Mouse (Mus musculus): ENCODE data around the gene Pus10.

DNA sequence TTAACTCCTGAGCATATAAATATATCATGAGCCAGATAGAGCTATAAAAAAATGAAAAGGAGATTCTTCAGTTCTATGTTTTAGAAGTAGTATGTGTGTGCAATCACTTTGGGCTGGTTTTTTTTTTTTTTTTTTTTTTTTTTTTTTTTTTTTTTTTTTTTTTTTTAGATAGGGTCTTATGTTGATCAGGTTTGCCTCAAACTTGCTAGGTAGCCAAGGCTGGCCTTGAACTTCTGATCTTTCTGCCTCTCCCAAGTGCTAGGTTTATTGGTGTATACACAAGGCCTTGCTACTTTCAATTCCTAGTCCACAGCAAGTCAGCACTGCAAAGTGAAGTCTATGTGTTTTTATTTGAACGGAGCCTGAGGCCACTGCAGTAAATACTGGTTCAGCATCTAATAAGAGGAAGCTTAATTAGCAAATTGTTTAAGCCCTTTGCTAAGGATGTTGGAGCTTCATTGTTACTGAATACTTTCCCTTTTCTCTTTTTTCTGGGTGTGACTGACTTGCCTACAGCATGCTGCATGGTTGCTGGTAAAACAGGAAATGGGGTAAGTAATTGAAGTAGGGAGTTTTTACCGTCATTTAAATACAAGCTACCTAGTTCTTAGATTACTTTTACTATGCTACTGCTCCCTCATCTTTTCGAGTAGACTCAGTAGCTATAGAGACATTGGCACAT lies 34.1 kb downstream of the Pus10 start:
- no peak for TF ChIP-seq ZKSCAN1 (IDR thresholded peaks at IDR 0.05; ENCODE audit: low read depth, low read length)
- no peak for TF ChIP-seq HCFC1 (IDR thresholded peaks at IDR 0.05; ENCODE audit: low read depth, low read length)
- TF ChIP-seq KAT2A (conservative IDR thresholded peaks at IDR 0.05; ENCODE audit: low read depth, low read length): no peak
- no peak for TF ChIP-seq MYC (IDR thresholded peaks at IDR 0.05; ENCODE audit: low read depth, low read length)
- no peak for TF ChIP-seq GATA1 (IDR thresholded peaks at IDR 0.05; ENCODE audit: low read depth, low read length)
- TF ChIP-seq POLR2AphosphoS5 (IDR thresholded peaks at IDR 0.05; ENCODE audit: borderline replicate concordance, low read depth, low read length): no peak
- TF ChIP-seq MAX (IDR thresholded peaks at IDR 0.05; ENCODE audit: low read length): no peak
- TF ChIP-seq CTCF (IDR thresholded peaks at IDR 0.05 in 2 of 3, conservative IDR thresholded peaks at IDR 0.05 in 1 of 3; ENCODE audit: control insufficient read depth in 1 of 3, insufficient read depth in 1 of 3, low read depth in 2 of 3, low read length in 3 of 3, poor library complexity in 1 of 3, severe bottlenecking in 1 of 3): no peak
- TF ChIP-seq POLR2A (IDR thresholded peaks at IDR 0.05; ENCODE audit: control insufficient read depth in 1 of 2, insufficient read depth in 1 of 2, low read depth in 1 of 2, low read length in 2 of 2, poor library complexity in 1 of 2): no peak

Measured in MEL (cell line).